Mouse (Mus musculus): ENCODE results near the gene Mettl1.

DNA sequence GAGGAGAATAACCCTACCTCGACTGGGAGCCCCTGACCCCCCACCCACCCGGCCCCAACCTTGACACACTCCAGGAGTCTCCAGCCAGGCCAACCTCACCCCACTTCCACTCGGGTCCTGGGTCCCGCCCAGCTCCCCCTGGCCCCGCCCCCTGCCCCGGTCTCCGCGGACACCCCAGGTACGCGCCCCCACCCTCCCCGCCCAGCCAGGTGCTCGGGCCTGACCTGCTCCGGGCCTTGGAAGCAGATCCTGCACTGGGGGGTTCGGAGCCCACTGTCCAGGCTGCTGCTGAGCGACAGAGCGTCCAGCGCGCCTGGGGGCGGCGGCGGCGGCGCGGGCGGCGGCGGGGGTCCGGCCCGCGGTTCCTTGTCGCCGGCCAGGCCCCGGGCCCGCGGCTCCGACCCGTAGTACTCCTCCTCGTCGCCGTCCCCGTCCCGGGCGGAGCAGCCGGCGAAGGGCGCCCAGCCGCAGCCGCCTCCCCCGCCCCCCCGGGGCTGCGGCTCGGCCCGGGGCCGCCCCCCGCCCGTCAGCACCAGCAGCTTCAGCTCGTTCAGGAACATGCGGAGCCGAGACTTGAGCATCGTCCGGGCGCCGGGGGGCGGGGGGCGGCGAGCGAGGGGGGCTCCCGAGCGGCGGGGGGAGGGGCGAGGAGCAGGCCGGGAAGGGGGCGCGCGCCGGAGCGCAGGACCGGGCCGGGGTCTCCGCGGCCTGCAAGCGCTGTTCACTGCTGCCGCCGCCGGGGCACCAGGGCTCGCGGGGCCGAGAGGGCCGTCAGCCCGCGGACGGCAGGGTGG lies 18.2 kb downstream of the Mettl1 start:
- TF ChIP-seq CTCF (IDR thresholded peaks at IDR 0.05; ENCODE audit: extremely low read depth, insufficient read depth, low read length) (no peak), POLR2A (IDR thresholded peaks at IDR 0.05; ENCODE audit: extremely low read depth, insufficient read depth, low read length) (no peak)

Measured in cortical plate, adult 2 months (tissue).